Mouse (Mus musculus) left cerebral cortex, postnatal 36 days (tissue): ENCODE measurements around the gene Usb1. TPM values are rescaled to one million over a fixed set of nuclear protein-coding genes. Genes with fewer than 3 reads are reported as not detected.

Experiments
- DNase-seq, 2 experiments: peaks; one replicate each; pipeline ENCODE4 v3.0.0; 2021 to 2022; ENCODE audit warnings: low spot score in 2 of 2, mixed read lengths in 1 of 2
- intact Hi-C: fragments of 180-260 bp; cut with DNase I; formaldehyde crosslinking; loops from one replicate; pipeline ENCODE4 v1.15.1; 2025
- total RNA-seq, 2 experiments: library from RNA; stranded (reverse); gene quantifications; 2 replicates each; pipeline ENCODE4 v1.2.3; 2021

The Usb1 gene
- total RNA-seq, 2 experiments from 2014 or later: 12.0 to 13.6 TPM

GRCm38 (mm10) chr8:95395186-95395918 lies 63.3 kb downstream of the Usb1 start:
- no peak for DNase-seq
- intact Hi-C loops: no loop called here

- intact Hi-C loops: no loop called here
- no peak for DNase-seq
Measured at GRCm38 (mm10) chr8:95396752-95397151, 64.7 kb downstream of the Usb1 start.

Other genes starting within 250 kb of the Usb1 start
- gene Kifc3, start 129.5 kb upstream of the Usb1 start, total RNA-seq: 10 to 100 TPM; 51.8 to 59.0 TPM
- under 1 TPM; 0.23 to 0.30 TPM for gene Cngb1, start 25.7 kb upstream of the Usb1 start, total RNA-seq
- gene Tepp, start 21.7 kb upstream of the Usb1 start, total RNA-seq: not detected
- 10 to 100 TPM; 15.6 to 16.3 TPM for gene Zfp319, start 334 bp upstream of the Usb1 start, total RNA-seq
- gene Mmp15, start 20.0 kb downstream of the Usb1 start, total RNA-seq: 10 to 100 TPM; 18.9 to 19.6 TPM
- gene Cfap20, start 102.6 kb downstream of the Usb1 start, total RNA-seq: 10 to 100 TPM; 49.3 to 66.1 TPM
- 10 to 100 TPM; 77.7 to 90.3 TPM for gene Csnk2a2, start 157.8 kb downstream of the Usb1 start, total RNA-seq
- 1 to 10 TPM; 1.3 to 3.0 TPM for gene Ccdc113, start 201.8 kb downstream of the Usb1 start, total RNA-seq
- gene Prss54, start 244.1 kb downstream of the Usb1 start, total RNA-seq: under 1 TPM in 1 of 2 experiments, not detected in 1; 0.27 TPM